In genomic region chr2:18316909-18317308, GRCm38 (mm10) we compare ENCODE assay signal across 24 mouse cellular contexts.
DNase-seq lines count a peak whose midpoint lies in the region; ATAC-seq lines count a peak whose summit lies in the region.
"Had no signal": no experiment of that assay in that cellular context is flagged by ENCODE, and none has a peak within 500 bp of the region (broad histone marks: within the 10 kb centered on the region; RNA-seq: fewer than 3 reads in every experiment).

No protein-coding gene starts in this region.

- no peak overlapping the region for H3K4me2 ChIP-seq in kidney, embryonic 14.5 days (replicated peaks; ENCODE audit: low read depth, low read length)
- H3K4me2 ChIP-seq in forebrain, embryonic 12.5 days: 0 out of 2 replicates have a peak overlapping the region, but pooled peaks have one; percentile 13
- H3K4me2 ChIP-seq: embryonic facial prominence, embryonic 15.5 days; liver, embryonic 11.5 days; midbrain, embryonic 12.5 days had no signal

- H3K36me3 ChIP-seq in kidney, embryonic 14.5 days (ENCODE audit: control insufficient read depth, insufficient read depth, low read length): no peaks in the 10 kb centered on the region
- 0 out of 2 replicates have a peak, but pooled peaks cover 6% of the 10 kb centered on the region for H3K36me3 ChIP-seq in forebrain, embryonic 12.5 days (replicated peaks)
- H3K36me3 ChIP-seq: midbrain, embryonic 12.5 days had no signal

- no peak for DNase-seq in kidney, adult 8-10 months
- DNase-seq in embryo, embryonic 9.5 days (ENCODE audit: extremely low spot score): peak; percentile 32
- peak; percentile 34 for DNase-seq in mesoderm, embryonic 11.5 days (ENCODE audit: low read depth, low spot score)
- no peak for DNase-seq in thymus, postnatal 0 days (ENCODE audit: low spot score)
- DNase-seq in lung, postnatal 36 days: no peak
- DNase-seq in gastrocnemius, adult 18-20 months (ENCODE audit: low spot score): no peak
- DNase-seq: adrenal gland, postnatal 14 days; cerebellum, adult 11 months; cerebellum, postnatal 14 days; heart, adult 18-20 months; heart, postnatal 4 days; kidney, adult 11 months; kidney, postnatal 10 days; layer of hippocampus, postnatal 36 days; lung, adult 18-20 months; right cerebral cortex, postnatal 4 days; thymus, postnatal 25 days had no signal

- H3K9me3 ChIP-seq in kidney, embryonic 14.5 days (ENCODE audit: control insufficient read depth, low read length): peaks cover 6% of the 10 kb centered on the region
- peaks cover 7% of the 10 kb centered on the region for H3K9me3 ChIP-seq in forebrain, embryonic 12.5 days

- H3K27ac ChIP-seq in kidney, embryonic 14.5 days (ENCODE audit: low read depth, low read length): no peak overlapping the region
- no peak overlapping the region for H3K27ac ChIP-seq in forebrain, embryonic 12.5 days
- H3K27ac ChIP-seq: embryonic facial prominence, embryonic 15.5 days; hindbrain, postnatal 0 days; macrophage; midbrain, embryonic 12.5 days had no signal

- H3K9ac ChIP-seq in kidney, embryonic 14.5 days (ENCODE audit: low read depth, low read length): no peak overlapping the region
- H3K9ac ChIP-seq in forebrain, embryonic 12.5 days: no peak overlapping the region
- H3K9ac ChIP-seq: embryonic facial prominence, embryonic 15.5 days; midbrain, embryonic 12.5 days had no signal

- H3K4me3 ChIP-seq in kidney, embryonic 14.5 days (ENCODE audit: low read length): no peak overlapping the region
- no peak overlapping the region for H3K4me3 ChIP-seq in forebrain, embryonic 12.5 days (replicated peaks)
- H3K4me3 ChIP-seq: embryonic facial prominence, embryonic 15.5 days; midbrain, embryonic 12.5 days had no signal

- no peaks in the 10 kb centered on the region for H3K4me1 ChIP-seq in kidney, embryonic 14.5 days (ENCODE audit: control insufficient read depth, insufficient read depth, low read length)
- peaks cover 8% of the 10 kb centered on the region; the same call in 1 of the 2 replicates for H3K4me1 ChIP-seq in forebrain, embryonic 12.5 days
- H3K4me1 ChIP-seq: embryonic facial prominence, embryonic 15.5 days had no signal

- 0 out of 2 replicates have a peak, but pooled peaks have one; percentile 39 for ATAC-seq in kidney, embryonic 14.5 days (ENCODE audit: low FRiP score, low TSS enrichment)
- peak; percentile 90; the same call in 1 of the 2 replicates for ATAC-seq in forebrain, embryonic 12.5 days (ENCODE audit: low FRiP score)
- ATAC-seq: hindbrain, postnatal 0 days had no signal

- WGBS in kidney, embryonic 14.5 days: 50% methylated on average over 2 of the region's 2 CpGs
- WGBS in forebrain, embryonic 12.5 days: 5% methylated on average over 2 of the region's 2 CpGs

- H3K27me3 ChIP-seq in kidney, embryonic 14.5 days (ENCODE audit: control insufficient read depth, insufficient read depth, low read length): no peaks in the 10 kb centered on the region
- H3K27me3 ChIP-seq in forebrain, embryonic 12.5 days: no peaks in the 10 kb centered on the region
- H3K27me3 ChIP-seq: embryonic facial prominence, embryonic 15.5 days; midbrain, embryonic 12.5 days had no signal

Comparison
In these comparisons a context has a peak if more than half of its experiments do, and no peak if none do; other contexts are left out.
1. DNase-seq: peak in embryo, embryonic 9.5 days (single experiment) and mesoderm, embryonic 11.5 days (single experiment); none in kidney, adult 8-10 months (0 of 2), thymus, postnatal 0 days (single experiment), lung, postnatal 36 days (single experiment) and gastrocnemius, adult 18-20 months (single experiment).